Mouse (Mus musculus) mouse embryonic stem cell (cell line): ENCODE measurements around the gene Dab1.

Experiments
- in situ Hi-C, 2 experiments: fragments of 300-500 bp; cut with MboI; formaldehyde crosslinking; loops; 1 replicate in 1 of 2; 3 replicates in 1 of 2; pipeline ENCODE4 v1.14.3; 2019 to 2020; ENCODE audit warnings: low sequenced_read_pairs in 2 of 2, low pct_unique_long_range_greater_than_20kb in 1 of 2, mixed read lengths in 1 of 2; ENCODE audit not compliant: unreplicated experiment in 1 of 2

The Dab1 gene

GRCm38 (mm10) chr4:104371136-104371535 lies 752.0 kb downstream of the Dab1 start:
- in situ Hi-C loops: no loop called here

GRCm38 (mm10) chr4:104374191-104374590 lies 755.0 kb downstream of the Dab1 start:
- in situ Hi-C loops: no loop called here

GRCm38 (mm10) chr4:104384704-104385103 lies 765.5 kb downstream of the Dab1 start:
- in situ Hi-C loops: no loop called here

GRCm38 (mm10) chr4:104385272-104385671 lies 766.1 kb downstream of the Dab1 start:
- in situ Hi-C loops: no loop called here

- in situ Hi-C loops: no loop called here
These were observed 776.4 kb downstream of the Dab1 start for GRCm38 (mm10) chr4:104395515-104395914.

GRCm38 (mm10) chr4:104396095-104396494 lies 776.9 kb downstream of the Dab1 start:
- in situ Hi-C loops: no loop called here

GRCm38 (mm10) chr4:104399106-104399730 lies 780.1 kb downstream of the Dab1 start:
- in situ Hi-C loops: no loop called here

- in situ Hi-C loops: no loop called here
These were observed 784.9 kb downstream of the Dab1 start for GRCm38 (mm10) chr4:104404099-104404498.

GRCm38 (mm10) chr4:104410922-104411321 lies 791.8 kb downstream of the Dab1 start:
- in situ Hi-C loops: no loop called here

GRCm38 (mm10) chr4:104415482-104415881 lies 796.3 kb downstream of the Dab1 start:
- in situ Hi-C loops: no loop called here

GRCm38 (mm10) chr4:104418354-104418753 lies 799.2 kb downstream of the Dab1 start:
- in situ Hi-C loops: no loop called here

GRCm38 (mm10) chr4:104420983-104421680 lies 802.0 kb downstream of the Dab1 start:
- in situ Hi-C loops: no loop called here

GRCm38 (mm10) chr4:104429127-104429526 lies 810.0 kb downstream of the Dab1 start:
- in situ Hi-C loops: no loop called here

- in situ Hi-C loops: no loop called here
These were observed 812.2 kb downstream of the Dab1 start for GRCm38 (mm10) chr4:104431231-104431855.

- in situ Hi-C loops: no loop called here
These were observed 813.0 kb downstream of the Dab1 start for GRCm38 (mm10) chr4:104432150-104432549.

- in situ Hi-C loops: no loop called here
These were observed 816.6 kb downstream of the Dab1 start for GRCm38 (mm10) chr4:104435736-104436135.

- in situ Hi-C loops: no loop called here
These were observed 817.3 kb downstream of the Dab1 start for GRCm38 (mm10) chr4:104436411-104436810.

GRCm38 (mm10) chr4:104438730-104439129 lies 819.6 kb downstream of the Dab1 start:
- in situ Hi-C loops: no loop called here

GRCm38 (mm10) chr4:104439641-104440040 lies 820.5 kb downstream of the Dab1 start:
- in situ Hi-C loops: no loop called here
